Mouse (Mus musculus) limb, embryonic 14.5 days (tissue): Measurements from ENCODE around the gene Zfp42. TPM values are rescaled to one million over a fixed set of nuclear protein-coding genes. Genes with fewer than 3 reads are reported as not detected.

Source experiments
- ATAC-seq: fragments of 200-750 bp; cut with Nextera tagmentation; 2 replicates; pipeline ENCODE4 v1.8.0; 2017; ENCODE audit warnings: low read depth, moderate number of reproducible peaks, moderate TSS enrichment; ENCODE audit not compliant: low FRiP score
- DNase-seq: peaks from one replicate; pipeline ENCODE4 v3.0.0-alpha.2; 2015; ENCODE audit warnings: low spot score
- H3K27ac ChIP-seq: fragments of 300-500 bp; sonication (generic); replicated peaks from 2 replicates; pipeline ENCODE4 v1.5.1; 2014; ENCODE audit warnings: low read depth, mild to moderate bottlenecking, low read length, moderate library complexity, mixed read lengths
- H3K27me3 ChIP-seq: fragments of 300-500 bp; sonication (generic); 2 replicates; pipeline ENCODE4 v1.6.1; 2014; ENCODE audit warnings: low read length, mixed read lengths; ENCODE audit not compliant: control insufficient read depth, insufficient read depth
- H3K36me3 ChIP-seq: fragments of 300-500 bp; sonication (generic); 2 replicates; pipeline ENCODE4 v1.6.1; 2014; ENCODE audit warnings: mild to moderate bottlenecking, low read length, moderate library complexity, mixed read lengths; ENCODE audit not compliant: control insufficient read depth, insufficient read depth
- H3K4me1 ChIP-seq: fragments of 300-500 bp; sonication (generic); 2 replicates; pipeline ENCODE4 v1.6.1; 2014; ENCODE audit warnings: antibody characterized with exemption, low read length, mixed read lengths; ENCODE audit not compliant: control insufficient read depth, insufficient read depth
- H3K4me2 ChIP-seq: fragments of 300-500 bp; sonication (generic); replicated peaks from 2 replicates; pipeline ENCODE4 v1.6.1; 2014; ENCODE audit warnings: low read depth, mild to moderate bottlenecking, low read length, moderate library complexity; ENCODE audit not compliant: severe bottlenecking
- H3K4me3 ChIP-seq: fragments of 300-500 bp; sonication (generic); replicated peaks from 2 replicates; pipeline ENCODE4 v1.5.1; 2014; ENCODE audit warnings: low read length
- H3K9ac ChIP-seq: fragments of 300-500 bp; sonication (generic); 2 replicates; pipeline ENCODE4 v1.6.1; 2014; ENCODE audit warnings: mild to moderate bottlenecking, low read depth, low read length, moderate library complexity; ENCODE audit not compliant: severe bottlenecking
- H3K9me3 ChIP-seq: fragments of 300-500 bp; sonication (generic); 2 replicates; pipeline ENCODE4 v1.6.1; 2016; ENCODE audit warnings: low read length; ENCODE audit not compliant: control insufficient read depth
- POLR2A ChIP-seq: fragments of 200-500 bp; IDR thresholded peaks from 2 replicates; pipeline ENCODE4 v1.8.0; 2012; ENCODE audit warnings: inconsistent platforms, mild to moderate bottlenecking, moderate library complexity, borderline replicate concordance; ENCODE audit not compliant: insufficient read depth, insufficient read length; ENCODE audit errors: extremely low read depth
- whole genome bisulfite sequencing: fragments of 180-500 bp; shearing (Covaris S2); extraction: QIAGEN DNeasy Blood & Tissue Kit; methylation state at CpG from one replicate; pipeline ENCODE4 v1.1.7; 2014; 5-methylcytosine and 5-hydroxymethylcytosine counted together
- polyA plus RNA-seq, 2 experiments: library from polyadenylated mRNA; depleted of rRNA in 1 of 2; stranded (reverse) in 1 of 2; unstranded in 1 of 2; fragments of >200 nt; fragmentation: Nextera tagmentation in 1 of 2; extraction: Ambion mirVana in 1 of 2; gene quantifications; 2 replicates each; pipeline versions ENCODE4 v1.2.1 to v1.2.3; 2012 to 2014

Zfp42 gene
- polyA plus RNA-seq, 2 experiments, result 0.05 to 0.10 TPM

DNA sequence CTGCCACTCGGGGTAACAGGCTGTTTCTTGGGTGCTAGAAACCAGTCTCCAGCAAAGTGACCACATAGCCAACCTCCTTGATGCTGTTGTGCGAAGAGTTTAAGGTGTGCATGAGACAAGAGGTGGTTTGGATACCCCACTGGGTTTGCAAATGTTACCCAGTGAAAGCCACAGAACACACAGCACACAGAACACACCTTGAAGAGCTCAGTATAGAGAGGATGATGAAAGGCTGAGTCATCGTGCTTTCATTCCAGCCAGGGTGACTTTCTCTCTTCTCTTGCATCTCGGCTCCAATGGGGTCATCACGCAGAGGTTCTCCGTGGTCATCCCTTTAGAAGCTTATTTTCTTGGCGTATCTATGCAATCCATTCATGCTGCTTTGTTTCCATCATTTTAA, 24.9 kb upstream of the Zfp42 start:
- Histone ChIP-seq H3K4me2 (no peak overlapping the region), H3K36me3 (no peaks in the 10 kb centered on the region), H3K4me1 (no peaks in the 10 kb centered on the region), H3K27ac (no peak overlapping the region), H3K4me3 (no peak overlapping the region), H3K9me3 (no peaks in the 10 kb centered on the region), H3K27me3 (no peaks in the 10 kb centered on the region), H3K9ac (no peak overlapping the region)
- ATAC-seq, result no peak
- DNase-seq, result no peak
- TF ChIP-seq POLR2A, result no peak
- WGBS, result 92% methylated on average over 7 of the region's 7 CpGs

DNA sequence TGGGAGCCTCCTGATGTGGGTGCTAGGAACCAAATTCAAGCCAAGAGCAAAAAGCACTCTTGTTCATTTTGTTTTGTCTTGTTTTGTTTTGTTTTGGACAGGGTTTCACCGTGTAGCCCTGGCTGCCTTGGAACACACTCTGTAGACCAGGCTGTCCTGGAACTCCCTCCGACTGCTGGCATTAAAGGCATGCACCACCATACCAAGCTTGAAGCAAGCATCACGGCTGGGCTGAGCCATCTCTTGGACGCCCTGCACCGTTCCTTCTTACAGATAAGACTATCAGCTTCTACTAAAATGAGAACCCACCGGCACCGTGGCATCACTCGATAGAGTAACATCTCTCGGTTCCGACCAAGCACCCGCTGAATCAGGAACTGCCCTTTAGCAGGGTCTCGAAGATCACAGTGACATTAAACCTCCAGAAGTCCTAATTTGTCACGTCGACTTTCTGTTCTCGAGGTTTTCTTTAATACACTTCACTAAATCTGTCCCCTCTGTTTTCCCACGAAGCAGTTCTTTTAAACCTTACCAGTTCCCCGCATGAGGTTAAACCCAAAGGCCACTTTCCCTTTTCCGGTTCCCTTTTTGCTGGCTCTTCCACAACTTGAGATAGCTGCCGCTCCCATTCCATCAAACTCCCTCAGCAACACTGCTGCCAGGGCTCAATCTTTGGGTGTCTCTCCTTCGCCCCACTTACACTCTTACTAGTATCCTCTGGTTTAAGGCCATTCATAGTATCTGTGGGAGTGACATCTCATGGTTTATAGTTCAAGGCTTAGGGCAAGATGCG, 23.3 kb upstream of the Zfp42 start:
- Histone ChIP-seq H3K9me3 (no peaks in the 10 kb centered on the region), H3K4me1 (no peaks in the 10 kb centered on the region), H3K4me3 (no peak overlapping the region), H3K9ac (no peak overlapping the region), H3K4me2 (no peak overlapping the region), H3K36me3 (no peaks in the 10 kb centered on the region), H3K27me3 (no peaks in the 10 kb centered on the region), H3K27ac (no peak overlapping the region)
- TF ChIP-seq POLR2A, result no peak
- 94% methylated on average over 21 of the region's 21 CpGs for WGBS
- ATAC-seq, result no peak
- no peak for DNase-seq

DNA sequence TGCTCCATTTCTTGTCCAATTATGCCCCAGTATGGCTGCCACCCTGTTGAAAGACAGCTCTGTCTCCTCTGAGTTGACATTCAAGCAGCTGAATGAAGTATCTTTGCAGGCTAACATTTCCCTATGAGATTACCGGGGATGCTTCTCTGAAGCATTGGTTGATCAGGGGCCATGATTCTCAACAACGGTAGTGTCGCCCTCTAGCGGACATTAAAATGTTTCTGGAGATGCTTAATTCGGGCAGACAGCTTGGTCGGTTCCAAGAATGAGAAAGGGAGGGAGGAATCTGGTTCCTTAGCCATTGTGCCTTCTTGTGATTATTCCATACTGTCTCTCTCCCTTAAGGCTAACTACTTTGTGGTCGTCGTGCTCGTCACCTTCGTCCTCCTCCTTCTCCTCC, 21.9 kb upstream of the Zfp42 start:
- Histone ChIP-seq H3K9me3 (no peaks in the 10 kb centered on the region), H3K27me3 (no peaks in the 10 kb centered on the region), H3K4me2 (no peak overlapping the region), H3K36me3 (no peaks in the 10 kb centered on the region), H3K27ac (no peak overlapping the region), H3K4me1 (no peaks in the 10 kb centered on the region), H3K4me3 (no peak overlapping the region), H3K9ac (no peak overlapping the region)
- 76% methylated on average over 10 of the region's 10 CpGs for WGBS
- DNase-seq (no peak), ATAC-seq (no peak)
- no peak for TF ChIP-seq POLR2A

DNA sequence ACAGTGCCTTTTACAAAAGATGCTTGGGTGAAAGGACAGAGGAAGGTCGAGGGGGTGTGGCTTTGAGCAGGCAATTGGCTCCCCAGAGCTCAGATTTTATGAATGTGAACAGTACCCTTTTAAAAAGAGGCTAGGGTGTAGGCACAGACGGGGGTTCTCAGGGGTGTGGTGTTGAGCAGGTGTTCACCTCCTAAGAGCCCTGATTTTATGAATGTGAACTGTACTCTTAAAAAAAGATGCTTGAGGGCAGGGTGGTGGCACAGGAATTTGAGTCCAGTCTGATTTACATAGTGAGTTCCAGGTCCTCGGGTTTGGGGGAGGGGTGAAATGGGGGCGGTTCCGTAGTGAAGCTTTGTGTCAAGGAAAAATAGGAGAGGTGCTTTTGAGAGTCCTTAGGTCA, 14.0 kb upstream of the Zfp42 start:
- no peaks in the 10 kb centered on the region for H3K27me3 ChIP-seq
- WGBS, result 67% methylated on average over 5 of the region's 5 CpGs
- no peak overlapping the region for H3K4me2 ChIP-seq
- TF ChIP-seq POLR2A, result no peak
- H3K27ac ChIP-seq, result no peak overlapping the region
- no peak overlapping the region for H3K9ac ChIP-seq
- ATAC-seq (no peak), DNase-seq (no peak)
- no peaks in the 10 kb centered on the region for H3K36me3 ChIP-seq
- H3K4me1 ChIP-seq, result no peaks in the 10 kb centered on the region
- no peak overlapping the region for H3K4me3 ChIP-seq
- H3K9me3 ChIP-seq, result no peaks in the 10 kb centered on the region

DNA sequence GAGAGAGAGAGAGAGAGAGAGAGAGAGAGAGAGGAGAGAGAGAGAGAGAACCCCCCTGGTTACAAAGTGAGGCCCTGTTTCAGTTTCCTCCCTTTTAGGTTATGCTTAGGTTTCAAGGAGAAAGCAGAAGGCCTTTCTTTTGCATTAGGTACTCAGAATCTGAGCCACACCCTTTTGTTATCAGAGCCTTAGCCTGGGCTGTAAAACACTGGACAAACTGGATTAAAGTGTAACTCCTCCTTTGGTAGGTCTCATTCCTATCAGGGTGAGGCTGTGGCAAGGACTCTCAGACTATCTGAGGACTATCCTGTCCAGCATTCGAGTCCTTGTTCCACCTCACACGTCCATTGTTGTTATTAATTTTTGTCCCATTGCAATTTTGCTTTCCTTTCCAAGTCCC, 1.4 kb upstream of the Zfp42 start:
- no peak for DNase-seq
- ATAC-seq, result no peak
- peaks cover 6% of the 10 kb centered on the region for H3K9me3 ChIP-seq
- no peaks in the 10 kb centered on the region for H3K4me1 ChIP-seq
- no peak overlapping the region for H3K4me2 ChIP-seq
- TF ChIP-seq POLR2A, result no peak
- no peak overlapping the region for H3K9ac ChIP-seq
- no peaks in the 10 kb centered on the region for H3K27me3 ChIP-seq
- 84% methylated on average over 2 of the region's 2 CpGs for WGBS
- no peak overlapping the region for H3K4me3 ChIP-seq
- no peak overlapping the region for H3K27ac ChIP-seq
- H3K36me3 ChIP-seq, result no peaks in the 10 kb centered on the region
